Mouse (Mus musculus) adrenal gland, postnatal 4 days (tissue): ENCODE measurements around the gene Slc35b3. TPM values are rescaled to one million over a fixed set of nuclear protein-coding genes. Genes with fewer than 3 reads are reported as not detected.

ENCODE experiments used
- DNase-seq, 2 experiments: peaks; one replicate each; pipeline ENCODE4 v3.0.0; 2021 to 2022; ENCODE audit warnings: low spot score in 2 of 2, mixed read lengths in 2 of 2
- total RNA-seq, 2 experiments: library from RNA; stranded (reverse); gene quantifications; 2 replicates each; pipeline ENCODE4 v1.2.3; 2021

Gene Slc35b3
- total RNA-seq, 2 experiments from 2014 or later, result 33.3 to 38.7 TPM

GRCm38 (mm10) chr13:38941280-38941679 lies 19.4 kb downstream of the Slc35b3 start:
- DNase-seq, result no peak

- DNase-seq, result no peak
These were observed 22.2 kb downstream of the Slc35b3 start for GRCm38 (mm10) chr13:38938433-38938832.

GRCm38 (mm10) chr13:38936860-38937471 lies 23.7 kb downstream of the Slc35b3 start:
- DNase-seq, result no peak

- DNase-seq, result no peak
These were observed 24.7 kb downstream of the Slc35b3 start for GRCm38 (mm10) chr13:38935856-38936446.

- no peak for DNase-seq
These were observed 30.7 kb downstream of the Slc35b3 start for GRCm38 (mm10) chr13:38929843-38930578.

GRCm38 (mm10) chr13:38922676-38923075 lies 38.0 kb downstream of the Slc35b3 start:
- DNase-seq, result no peak

GRCm38 (mm10) chr13:38921306-38921705 lies 39.4 kb downstream of the Slc35b3 start:
- DNase-seq, result no peak

- no peak for DNase-seq
These were observed 42.3 kb downstream of the Slc35b3 start for GRCm38 (mm10) chr13:38918188-38918885.

- DNase-seq, result no peak
These were observed 43.1 kb downstream of the Slc35b3 start for GRCm38 (mm10) chr13:38917556-38917955.

- no peak for DNase-seq
These were observed 45.9 kb downstream of the Slc35b3 start for GRCm38 (mm10) chr13:38914771-38915170.

GRCm38 (mm10) chr13:38892364-38892763 lies 68.3 kb downstream of the Slc35b3 start:
- no peak for DNase-seq
